Comparison of ENCODE assay signal across 8 mouse cellular contexts in genomic region chr10:39898874-39899371, GRCm38 (mm10). TPM values are rescaled to one million over a fixed set of nuclear protein-coding genes. Genes with fewer than 3 reads are reported as not detected.
DNase-seq lines count a peak whose midpoint lies in the region; ATAC-seq and TF ChIP-seq lines count a peak whose summit lies in the region.

Mfsd4b4 (minus strand) TSS chr10:39899238.

- H3K36me3 ChIP-seq in hindbrain, embryonic 10.5 days = no peaks in the 10 kb centered on the region
- H3K36me3 ChIP-seq in lung, postnatal 0 days (ENCODE audit: insufficient read depth, low read length) = no peaks in the 10 kb centered on the region

- H3K4me2 ChIP-seq in lung, postnatal 0 days (replicated peaks; ENCODE audit: low read depth, low read length) = peak within 1 kb of the TSS; percentile 78

- TF ChIP-seq CTCF in lung, postnatal 0 days (IDR thresholded peaks at IDR 0.05) = 0 out of 2 replicates have a peak, but pooled peaks have one; percentile 4

- 0 out of 2 replicates have a peak, but pooled peaks cover 3% of the 10 kb centered on the region for H3K9me3 ChIP-seq in hindbrain, embryonic 10.5 days
- H3K9me3 ChIP-seq in lung, postnatal 0 days (ENCODE audit: low read length) = no peaks in the 10 kb centered on the region

- WGBS in hindbrain, embryonic 10.5 days = under 1% methylated on average over 41 of the region's 41 CpGs
- WGBS in lung, postnatal 0 days = 1% methylated on average over 38 of the region's 41 CpGs

- peak; percentile 100 for ATAC-seq in frontal cortex, adult (ENCODE audit: low TSS enrichment)
- ATAC-seq in lung, postnatal 0 days = peak; percentile 99

- H3K27ac ChIP-seq in hindbrain, embryonic 10.5 days = peak within 1 kb of the TSS; percentile 95
- peak within 1 kb of the TSS; percentile 71 for H3K27ac ChIP-seq in lung, postnatal 0 days (ENCODE audit: low read length)

- no peak for TF ChIP-seq EP300 in lung, postnatal 0 days (IDR thresholded peaks at IDR 0.05)

- H3K4me1 ChIP-seq in hindbrain, embryonic 10.5 days (replicated peaks) = peaks cover 16% of the 10 kb centered on the region
- H3K4me1 ChIP-seq in lung, postnatal 0 days (ENCODE audit: insufficient read depth, low read depth, low read length) = no peaks in the 10 kb centered on the region

- peak within 1 kb of the TSS; percentile 49 for H3K9ac ChIP-seq in lung, postnatal 0 days (replicated peaks; ENCODE audit: low read depth)

- DNase-seq in MN1 (ENCODE audit: low spot score) = peak; percentile 85
- DNase-seq in cerebellum, adult 9-10 months = peak; percentile 88
- DNase-seq in hindbrain, embryonic 10.5 days (ENCODE audit: low spot score) = peak; percentile 94
- DNase-seq in layer of hippocampus, adult 9-11 months = peak; percentile 88
- DNase-seq in lung, postnatal 0 days (ENCODE audit: low spot score) = peak; percentile 96
- peak; percentile 73 for DNase-seq in ovary, postnatal 14 days (ENCODE audit: low spot score)
- peak; percentile 87 for DNase-seq in thymus, postnatal 14 days

- H3K27me3 ChIP-seq in hindbrain, embryonic 10.5 days (ENCODE audit: insufficient read depth, poor library complexity, severe bottlenecking) = no peaks in the 10 kb centered on the region
- no peaks in the 10 kb centered on the region for H3K27me3 ChIP-seq in lung, postnatal 0 days (replicated peaks; ENCODE audit: insufficient read depth, low read length)

- H3K4me3 ChIP-seq in hindbrain, embryonic 10.5 days = peak within 1 kb of the TSS; percentile 73
- H3K4me3 ChIP-seq in lung, postnatal 0 days (ENCODE audit: low read depth, low read length) = peak within 1 kb of the TSS; percentile 65

RNA-seq across cellular contexts. Expression of gene Mfsd4b4, which starts in this region (rescaled TPM):
- 2.8 and 4.1 TPM in 2 replicates for polyA plus RNA-seq in hindbrain, embryonic 10.5 days (2016; fragmentation: Nextera tagmentation; extraction: Ambion mirVana)
- 2.7 and 3.3 TPM in 2 replicates for polyA plus RNA-seq in lung, postnatal 0 days (2015; fragmentation: Nextera tagmentation; extraction: Ambion mirVana)

Comparison
In these comparisons a context has a peak if more than half of its experiments do, and no peak if none do; other contexts are left out.
1. Peak in every context shown above with its lines: DNase-seq, ATAC-seq, H3K4me3 ChIP-seq and H3K27ac ChIP-seq.